Mouse (Mus musculus): Measurements from ENCODE around the gene Polr1d.

The Polr1d gene

GRCm38 (mm10) chr5:147090256-147090963 is 13.6 kb downstream of the Polr1d start:
- DNase-seq, result no peak

GRCm38 (mm10) chr5:147092448-147092847 is 15.6 kb downstream of the Polr1d start:
- DNase-seq, result no peak

GRCm38 (mm10) chr5:147094296-147094695 is 17.4 kb downstream of the Polr1d start:
- no peak for DNase-seq

GRCm38 (mm10) chr5:147096586-147096985 is 19.7 kb downstream of the Polr1d start:
- DNase-seq, result no peak

- DNase-seq, result no peak
Measured at GRCm38 (mm10) chr5:147098667-147099066, 21.8 kb downstream of the Polr1d start.

GRCm38 (mm10) chr5:147100180-147100579 is 23.3 kb downstream of the Polr1d start:
- no peak for DNase-seq

- DNase-seq, result no peak
Measured at GRCm38 (mm10) chr5:147102295-147102694, 25.4 kb downstream of the Polr1d start.

- DNase-seq, result no peak
Measured at GRCm38 (mm10) chr5:147107276-147107675, 30.4 kb downstream of the Polr1d start.

- no peak for DNase-seq
Measured at GRCm38 (mm10) chr5:147108861-147109591, 32.2 kb downstream of the Polr1d start.

- peak; percentile 24 for DNase-seq
Measured at GRCm38 (mm10) chr5:147114738-147115137, 37.9 kb downstream of the Polr1d start.

- no peak for DNase-seq
Measured at GRCm38 (mm10) chr5:147115631-147116030, 38.8 kb downstream of the Polr1d start.

GRCm38 (mm10) chr5:147117027-147117426 is 40.2 kb downstream of the Polr1d start:
- no peak for DNase-seq

- no peak for DNase-seq
Measured at GRCm38 (mm10) chr5:147121146-147121545, 44.3 kb downstream of the Polr1d start.

- no peak for DNase-seq
Measured at GRCm38 (mm10) chr5:147124794-147125193, 47.9 kb downstream of the Polr1d start.

- no peak for DNase-seq
Measured at GRCm38 (mm10) chr5:147125542-147126185, 48.8 kb downstream of the Polr1d start.

GRCm38 (mm10) chr5:147127860-147128259 is 51.0 kb downstream of the Polr1d start:
- no peak for DNase-seq

- DNase-seq, result no peak
Measured at GRCm38 (mm10) chr5:147129484-147129883, 52.6 kb downstream of the Polr1d start.

GRCm38 (mm10) chr5:147131912-147132311 is 55.1 kb downstream of the Polr1d start:
- no peak for DNase-seq

GRCm38 (mm10) chr5:147133662-147134061 is 56.8 kb downstream of the Polr1d start:
- DNase-seq, result no peak

GRCm38 (mm10) chr5:147134341-147135088 is 57.7 kb downstream of the Polr1d start:
- no peak for DNase-seq

- no peak for DNase-seq
Measured at GRCm38 (mm10) chr5:147135089-147135446, 58.2 kb downstream of the Polr1d start.

- DNase-seq, result no peak
Measured at GRCm38 (mm10) chr5:147135994-147136393, 59.1 kb downstream of the Polr1d start.

- no peak for DNase-seq
Measured at GRCm38 (mm10) chr5:147147340-147147739, 70.5 kb downstream of the Polr1d start.

Measured in right cerebral cortex, postnatal 14 days (tissue).